Mouse (Mus musculus): ENCODE measurements at regions not wholly inside any gene's neighbourhood (a gene's known extent, or its start where the extent isn't known, plus 50 kb on each side); places are given as distances from the start of the nearest gene placed in this dataset.

GRCm38 (mm10) chr9:115387471-115388360 is 77.5 kb upstream of the Stt3b start:
- H3K4me3 ChIP-seq (ENCODE audit: insufficient read depth, low read length): no peak overlapping the region
- no peak overlapping the region for H3K27ac ChIP-seq (ENCODE audit: insufficient read depth, low read length)
- TF ChIP-seq CTCF (IDR thresholded peaks at IDR 0.05; ENCODE audit: borderline replicate concordance, insufficient read depth, low read length) (no peak), POLR2A (IDR thresholded peaks at IDR 0.05; ENCODE audit: low read depth, low read length) (no peak)
- no peaks in the 10 kb centered on the region for H3K4me1 ChIP-seq (ENCODE audit: control insufficient read depth, insufficient read depth, low read length)

GRCm38 (mm10) chr9:115388361-115388759 is 78.1 kb upstream of the Stt3b start:
- no peak overlapping the region for H3K4me3 ChIP-seq (ENCODE audit: insufficient read depth, low read length)
- no peak overlapping the region for H3K27ac ChIP-seq (ENCODE audit: insufficient read depth, low read length)
- TF ChIP-seq POLR2A (IDR thresholded peaks at IDR 0.05; ENCODE audit: low read depth, low read length): no peak
- TF ChIP-seq CTCF (IDR thresholded peaks at IDR 0.05; ENCODE audit: borderline replicate concordance, insufficient read depth, low read length): no peak
- H3K4me1 ChIP-seq (ENCODE audit: control insufficient read depth, insufficient read depth, low read length): no peaks in the 10 kb centered on the region

- TF ChIP-seq CTCF (IDR thresholded peaks at IDR 0.05; ENCODE audit: borderline replicate concordance, insufficient read depth, low read length) (no peak), POLR2A (IDR thresholded peaks at IDR 0.05; ENCODE audit: low read depth, low read length) (no peak)
- H3K27ac ChIP-seq (ENCODE audit: insufficient read depth, low read length): no peak overlapping the region
- H3K4me1 ChIP-seq (ENCODE audit: control insufficient read depth, insufficient read depth, low read length): no peaks in the 10 kb centered on the region
- H3K4me3 ChIP-seq (ENCODE audit: insufficient read depth, low read length): no peak overlapping the region
Measured at GRCm38 (mm10) chr9:115389082-115389481, 78.9 kb upstream of the Stt3b start.

- TF ChIP-seq POLR2A (IDR thresholded peaks at IDR 0.05; ENCODE audit: low read depth, low read length) (no peak), CTCF (IDR thresholded peaks at IDR 0.05; ENCODE audit: borderline replicate concordance, insufficient read depth, low read length) (no peak)
- Histone ChIP-seq H3K4me1 (ENCODE audit: control insufficient read depth, insufficient read depth, low read length) (no peaks in the 10 kb centered on the region), H3K27ac (ENCODE audit: insufficient read depth, low read length) (no peak overlapping the region), H3K4me3 (ENCODE audit: insufficient read depth, low read length) (no peak overlapping the region)
Measured at GRCm38 (mm10) chr9:115390880-115391281, 80.7 kb upstream of the Stt3b start.

GRCm38 (mm10) chr9:115395511-115395910 is 85.3 kb upstream of the Stt3b start:
- Histone ChIP-seq H3K27ac (ENCODE audit: insufficient read depth, low read length) (no peak overlapping the region), H3K4me3 (ENCODE audit: insufficient read depth, low read length) (no peak overlapping the region), H3K4me1 (ENCODE audit: control insufficient read depth, insufficient read depth, low read length) (no peaks in the 10 kb centered on the region)
- TF ChIP-seq POLR2A (IDR thresholded peaks at IDR 0.05; ENCODE audit: low read depth, low read length) (no peak), CTCF (IDR thresholded peaks at IDR 0.05; ENCODE audit: borderline replicate concordance, insufficient read depth, low read length) (no peak)

GRCm38 (mm10) chr9:115400461-115400860 is 90.2 kb upstream of the Stt3b start:
- no peak overlapping the region for H3K27ac ChIP-seq (ENCODE audit: insufficient read depth, low read length)
- no peak overlapping the region for H3K4me3 ChIP-seq (ENCODE audit: insufficient read depth, low read length)
- H3K4me1 ChIP-seq (ENCODE audit: control insufficient read depth, insufficient read depth, low read length): no peaks in the 10 kb centered on the region
- TF ChIP-seq CTCF (IDR thresholded peaks at IDR 0.05; ENCODE audit: borderline replicate concordance, insufficient read depth, low read length): no peak
- TF ChIP-seq POLR2A (IDR thresholded peaks at IDR 0.05; ENCODE audit: low read depth, low read length): no peak

GRCm38 (mm10) chr9:115401405-115402151 is 91.4 kb upstream of the Stt3b start:
- no peak for TF ChIP-seq POLR2A (IDR thresholded peaks at IDR 0.05; ENCODE audit: low read depth, low read length)
- TF ChIP-seq CTCF (IDR thresholded peaks at IDR 0.05; ENCODE audit: borderline replicate concordance, insufficient read depth, low read length): no peak
- Histone ChIP-seq H3K4me3 (ENCODE audit: insufficient read depth, low read length) (no peak overlapping the region), H3K27ac (ENCODE audit: insufficient read depth, low read length) (no peak overlapping the region), H3K4me1 (ENCODE audit: control insufficient read depth, insufficient read depth, low read length) (no peaks in the 10 kb centered on the region)

- no peak overlapping the region for H3K27ac ChIP-seq (ENCODE audit: insufficient read depth, low read length)
- no peak for TF ChIP-seq POLR2A (IDR thresholded peaks at IDR 0.05; ENCODE audit: low read depth, low read length)
- no peak for TF ChIP-seq CTCF (IDR thresholded peaks at IDR 0.05; ENCODE audit: borderline replicate concordance, insufficient read depth, low read length)
- H3K4me1 ChIP-seq (ENCODE audit: control insufficient read depth, insufficient read depth, low read length): no peaks in the 10 kb centered on the region
- H3K4me3 ChIP-seq (ENCODE audit: insufficient read depth, low read length): no peak overlapping the region
Measured at GRCm38 (mm10) chr9:115402661-115403060, 92.4 kb upstream of the Stt3b start.

- TF ChIP-seq POLR2A (IDR thresholded peaks at IDR 0.05; ENCODE audit: low read depth, low read length) (no peak), CTCF (IDR thresholded peaks at IDR 0.05; ENCODE audit: borderline replicate concordance, insufficient read depth, low read length) (no peak)
- Histone ChIP-seq H3K4me1 (ENCODE audit: control insufficient read depth, insufficient read depth, low read length) (no peaks in the 10 kb centered on the region), H3K27ac (ENCODE audit: insufficient read depth, low read length) (no peak overlapping the region), H3K4me3 (ENCODE audit: insufficient read depth, low read length) (no peak overlapping the region)
Measured at GRCm38 (mm10) chr9:115403354-115403968, 93.2 kb upstream of the Stt3b start.

Measured in embryonic fibroblast, embryonic 13.5 days (primary cell).